Mouse (Mus musculus) embryonic facial prominence, embryonic 11.5 days (tissue): ENCODE measurements around the gene 4933427D14Rik. TPM values are rescaled to one million over a fixed set of nuclear protein-coding genes. Genes with fewer than 3 reads are reported as not detected.

Experiments
- ATAC-seq: fragments of 200-750 bp; cut with Nextera tagmentation; replicated peaks from 2 replicates; pipeline ENCODE4 v1.8.0; 2017; ENCODE audit warnings: low read depth; ENCODE audit not compliant: insufficient number of reproducible peaks, low FRiP score, low TSS enrichment
- DNase-seq: peaks from one replicate; pipeline ENCODE4 v3.0.0-alpha.2; 2015; ENCODE audit warnings: low spot score
- H3K27ac ChIP-seq: fragments of 300-500 bp; sonication (generic); replicated peaks from 2 replicates; pipeline ENCODE4 v1.5.1; 2014; ENCODE audit warnings: mild to moderate bottlenecking, low read depth, low read length, control low read depth
- H3K27me3 ChIP-seq: fragments of 300-500 bp; sonication (generic); 2 replicates; pipeline ENCODE4 v1.6.1; 2014; ENCODE audit warnings: mild to moderate bottlenecking, low read length, moderate library complexity, mixed read lengths; ENCODE audit not compliant: control insufficient read depth, insufficient read depth
- H3K36me3 ChIP-seq: fragments of 300-500 bp; sonication (generic); replicated peaks from 2 replicates; pipeline ENCODE4 v1.6.1; 2014; ENCODE audit warnings: low read depth, mild to moderate bottlenecking, low read length, moderate library complexity, mixed read lengths; ENCODE audit not compliant: control insufficient read depth, insufficient read depth
- H3K4me1 ChIP-seq: fragments of 300-500 bp; sonication (generic); 2 replicates; pipeline ENCODE4 v1.6.1; 2014; ENCODE audit warnings: low read length, mixed read lengths; ENCODE audit not compliant: control insufficient read depth, insufficient read depth
- H3K4me2 ChIP-seq: fragments of 300-500 bp; sonication (generic); 2 replicates; pipeline ENCODE4 v1.6.1; 2014; ENCODE audit warnings: low read depth, mild to moderate bottlenecking, control low read depth, low read length, moderate library complexity
- H3K4me3 ChIP-seq: fragments of 300-500 bp; sonication (generic); 2 replicates; pipeline ENCODE4 v1.5.1; 2014; ENCODE audit warnings: low read depth, low read length, control low read depth
- H3K9ac ChIP-seq: fragments of 300-500 bp; sonication (generic); replicated peaks from 2 replicates; pipeline ENCODE4 v1.6.1; 2014; ENCODE audit warnings: mild to moderate bottlenecking, control low read depth, low read length
- H3K9me3 ChIP-seq: fragments of 300-500 bp; sonication (generic); replicated peaks from 2 replicates; pipeline ENCODE4 v1.6.1; 2016; ENCODE audit warnings: mild to moderate bottlenecking, low read length, inconsistent platforms, mixed read lengths; ENCODE audit not compliant: control insufficient read depth
- WGBS: fragments of 180-500 bp; shearing (Covaris S2); extraction: QIAGEN DNeasy Blood & Tissue Kit; methylation state at CpG from one replicate; pipeline ENCODE4 v1.1.7; 2014; 5-methylcytosine and 5-hydroxymethylcytosine counted together
- polyA plus RNA-seq: library from polyadenylated mRNA; unstranded; fragments of >200 nt; fragmentation: Nextera tagmentation; extraction: Ambion mirVana; gene quantifications from 2 replicates; pipeline ENCODE4 v1.2.1, GENCODE M21; 2014

The 4933427D14Rik gene
- polyA plus RNA-seq, 1 experiment from 2014 or later = 14.9 TPM

DNA sequence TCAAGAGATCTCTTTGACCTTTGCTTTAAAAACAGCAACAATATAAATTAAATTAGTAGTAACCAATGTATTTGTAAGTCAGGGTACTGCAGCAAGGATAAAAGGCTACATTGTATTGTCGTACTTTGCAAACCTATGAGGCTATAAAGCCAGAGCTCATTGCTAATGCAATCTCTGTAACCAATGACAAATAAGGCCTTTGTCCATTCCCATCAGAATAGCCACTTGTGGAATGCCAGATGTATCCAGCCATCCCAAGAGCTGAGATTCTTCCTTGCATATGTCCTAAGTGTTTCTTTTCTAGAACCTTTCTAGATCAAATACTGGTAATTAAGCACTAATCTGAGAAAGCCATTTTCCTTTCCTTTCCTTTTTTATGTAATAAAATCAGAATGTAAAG is 16.4 kb downstream of the 4933427D14Rik start:
- no peak for ATAC-seq
- no peak for DNase-seq
- no peaks in the 10 kb centered on the region; the same call in 1 of the 2 replicates for H3K36me3 ChIP-seq
- H3K27ac ChIP-seq = no peak overlapping the region
- H3K4me2 ChIP-seq = no peak overlapping the region
- H3K9ac ChIP-seq = no peak overlapping the region
- no peak overlapping the region for H3K4me3 ChIP-seq
- no peaks in the 10 kb centered on the region for H3K9me3 ChIP-seq
- no peaks in the 10 kb centered on the region for H3K27me3 ChIP-seq
- 72% methylated on average over 1 of the region's 1 CpGs for WGBS
- H3K4me1 ChIP-seq = no peaks in the 10 kb centered on the region

DNA sequence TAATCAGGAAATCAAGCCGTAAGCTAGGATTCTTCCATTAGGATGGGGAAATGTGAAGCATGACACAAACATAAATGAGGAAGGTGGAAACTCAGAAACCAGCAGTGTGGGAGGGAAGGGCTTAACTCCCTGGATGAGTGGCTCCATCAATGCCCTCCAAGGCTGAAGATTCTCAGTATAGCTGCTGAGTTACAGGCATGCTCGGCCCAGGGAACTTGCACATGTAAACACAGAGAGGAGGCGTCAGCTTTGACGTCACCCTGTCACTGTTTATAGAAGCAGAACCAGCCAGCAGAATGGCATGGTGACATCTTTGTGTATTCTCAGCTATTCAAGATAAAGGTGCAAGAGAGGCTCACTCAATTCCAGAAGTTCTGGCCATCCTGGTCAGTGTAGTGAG is 23.0 kb downstream of the 4933427D14Rik start:
- no peaks in the 10 kb centered on the region for H3K4me1 ChIP-seq
- H3K27ac ChIP-seq = no peak overlapping the region
- no peaks in the 10 kb centered on the region; the same call in 1 of the 2 replicates for H3K36me3 ChIP-seq
- no peak overlapping the region for H3K9ac ChIP-seq
- WGBS = 85% methylated on average over 4 of the region's 4 CpGs
- H3K27me3 ChIP-seq = no peaks in the 10 kb centered on the region
- no peak for ATAC-seq
- no peak overlapping the region for H3K4me2 ChIP-seq
- H3K9me3 ChIP-seq = no peaks in the 10 kb centered on the region
- no peak for DNase-seq
- H3K4me3 ChIP-seq = no peak overlapping the region

DNA sequence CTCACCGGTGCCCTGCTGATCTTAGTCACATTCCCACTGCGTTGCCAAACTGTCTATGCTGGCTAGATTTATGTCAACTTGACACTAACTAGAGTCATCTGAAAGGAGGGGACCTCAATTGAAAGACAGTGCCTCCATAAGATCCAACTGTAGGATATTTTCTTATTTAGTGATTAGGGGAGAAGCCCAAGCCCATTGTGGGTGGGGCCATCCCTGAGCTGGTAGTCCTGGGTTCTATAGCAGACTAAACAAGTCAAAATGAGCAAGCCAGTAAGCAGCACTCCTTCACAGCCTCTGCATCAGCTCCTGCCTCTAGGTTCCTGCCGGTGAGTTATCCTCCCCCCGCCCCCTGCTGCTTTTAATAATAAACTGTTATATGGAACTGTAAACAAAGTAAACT is 26.1 kb downstream of the 4933427D14Rik start:
- no peak for DNase-seq
- Histone ChIP-seq H3K4me1 (no peaks in the 10 kb centered on the region), H3K27ac (no peak overlapping the region), H3K27me3 (no peaks in the 10 kb centered on the region), H3K9ac (no peak overlapping the region), H3K4me2 (no peak overlapping the region), H3K4me3 (no peak overlapping the region), H3K36me3 (no peaks in the 10 kb centered on the region), H3K9me3 (no peaks in the 10 kb centered on the region)
- ATAC-seq = no peak
- 93% methylated on average over 4 of the region's 4 CpGs for WGBS

DNA sequence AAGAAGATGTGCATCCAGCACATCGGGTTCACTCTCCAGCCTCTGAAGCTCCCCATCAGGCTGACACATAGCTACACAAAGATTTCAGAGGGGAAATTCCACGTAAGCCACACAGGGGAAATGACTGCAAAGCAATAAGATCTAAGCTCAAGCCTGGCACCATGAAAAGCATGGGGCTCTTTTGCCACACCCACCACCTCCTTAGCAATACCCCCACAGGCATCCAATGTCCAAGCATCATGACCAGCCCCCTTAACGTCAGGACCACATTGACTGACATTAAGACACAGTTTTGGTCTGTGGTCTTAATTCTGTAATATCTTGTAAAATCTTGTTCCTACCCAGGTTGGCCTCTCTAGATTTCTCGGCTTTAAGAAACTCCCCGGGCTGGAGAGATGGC is 26.7 kb downstream of the 4933427D14Rik start:
- WGBS = 89% methylated on average over 5 of the region's 5 CpGs

DNA sequence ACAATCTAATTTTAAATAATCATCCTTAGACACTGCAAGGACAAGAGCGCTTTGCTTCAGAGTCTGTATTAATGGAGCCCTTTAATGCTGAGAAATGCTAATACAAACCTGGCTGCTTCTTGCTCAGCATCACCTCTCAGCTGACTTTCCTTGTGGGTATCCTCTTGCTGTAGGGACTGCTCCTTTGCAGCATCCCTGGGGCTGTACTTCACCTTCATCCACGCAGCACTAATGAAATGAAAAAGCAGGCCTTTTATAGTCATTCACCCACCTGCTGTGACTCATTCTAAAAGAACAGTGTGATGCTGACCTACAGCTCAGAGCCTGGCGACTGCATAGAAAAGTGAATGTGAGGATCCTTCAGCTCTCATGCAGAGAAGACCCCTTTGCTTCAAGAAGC is 30.7 kb downstream of the 4933427D14Rik start:
- WGBS = 50% methylated on average over 3 of the region's 3 CpGs
- DNase-seq = no peak
- Histone ChIP-seq H3K9ac (no peak overlapping the region), H3K4me2 (no peak overlapping the region), H3K4me3 (no peak overlapping the region), H3K36me3 (no peaks in the 10 kb centered on the region; the same call in 1 of the 2 replicates), H3K4me1 (no peaks in the 10 kb centered on the region), H3K9me3 (no peaks in the 10 kb centered on the region), H3K27ac (no peak overlapping the region), H3K27me3 (no peaks in the 10 kb centered on the region)
- ATAC-seq = no peak

More for the DNA sequence above, 26.7 kb downstream of the 4933427D14Rik start:
- Histone ChIP-seq H3K4me3 (no peak overlapping the region), H3K9me3 (no peaks in the 10 kb centered on the region), H3K36me3 (no peaks in the 10 kb centered on the region), H3K4me2 (no peak overlapping the region), H3K27me3 (no peaks in the 10 kb centered on the region), H3K27ac (no peak overlapping the region), H3K4me1 (no peaks in the 10 kb centered on the region), H3K9ac (no peak overlapping the region)
- no peak for DNase-seq
- no peak for ATAC-seq

DNA sequence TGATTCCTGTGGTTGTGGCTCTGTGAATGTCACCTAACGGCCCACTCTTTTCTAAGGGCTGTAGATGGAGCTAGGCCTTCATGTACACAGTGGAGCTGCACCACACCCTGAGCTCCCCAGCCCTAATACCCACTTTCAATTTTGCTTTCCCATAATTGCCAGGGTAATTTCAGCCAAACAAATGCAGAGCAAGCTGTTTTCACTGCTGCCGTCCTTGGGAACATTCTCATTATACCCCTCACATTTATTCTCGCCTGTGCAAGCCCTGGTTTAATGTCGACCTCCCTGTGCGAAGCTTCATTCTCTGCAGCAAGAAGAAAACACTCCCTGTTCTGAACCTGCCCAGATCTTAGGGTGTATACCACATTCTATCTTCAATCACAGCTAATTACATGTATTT is 31.3 kb downstream of the 4933427D14Rik start:
- H3K9ac ChIP-seq = no peak overlapping the region
- WGBS = 81% methylated on average over 5 of the region's 5 CpGs
- no peaks in the 10 kb centered on the region for H3K27me3 ChIP-seq
- H3K36me3 ChIP-seq = no peaks in the 10 kb centered on the region; the same call in 1 of the 2 replicates
- no peak overlapping the region for H3K27ac ChIP-seq
- no peaks in the 10 kb centered on the region for H3K4me1 ChIP-seq
- no peaks in the 10 kb centered on the region for H3K9me3 ChIP-seq
- H3K4me2 ChIP-seq = no peak overlapping the region
- DNase-seq (no peak), ATAC-seq (no peak)
- H3K4me3 ChIP-seq = no peak overlapping the region

DNA sequence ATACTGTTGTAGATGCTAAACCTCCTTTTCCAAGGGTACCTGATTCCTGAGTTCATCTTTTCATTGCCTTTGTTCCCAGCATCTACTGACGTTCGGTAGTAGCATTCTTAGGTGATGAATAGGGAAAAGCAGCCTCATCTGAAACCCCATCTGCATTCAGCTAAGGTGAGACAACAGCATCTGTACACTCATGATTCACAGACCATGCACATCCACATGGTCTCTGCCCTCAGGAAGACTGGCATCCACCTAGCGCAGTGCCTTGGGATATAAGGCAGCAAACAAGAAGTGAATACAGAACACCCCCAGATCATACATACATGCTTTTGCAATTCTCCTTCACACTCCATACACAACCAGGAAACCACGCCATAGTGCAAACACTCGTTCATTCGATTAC is 32.5 kb downstream of the 4933427D14Rik start:
- Histone ChIP-seq H3K4me1 (no peaks in the 10 kb centered on the region), H3K27me3 (no peaks in the 10 kb centered on the region), H3K4me2 (no peak overlapping the region), H3K9ac (no peak overlapping the region), H3K27ac (no peak overlapping the region), H3K9me3 (no peaks in the 10 kb centered on the region), H3K4me3 (no peak overlapping the region), H3K36me3 (no peaks in the 10 kb centered on the region; the same call in 1 of the 2 replicates)
- no peak for ATAC-seq
- 93% methylated on average over 6 of the region's 6 CpGs for WGBS
- no peak for DNase-seq

DNA sequence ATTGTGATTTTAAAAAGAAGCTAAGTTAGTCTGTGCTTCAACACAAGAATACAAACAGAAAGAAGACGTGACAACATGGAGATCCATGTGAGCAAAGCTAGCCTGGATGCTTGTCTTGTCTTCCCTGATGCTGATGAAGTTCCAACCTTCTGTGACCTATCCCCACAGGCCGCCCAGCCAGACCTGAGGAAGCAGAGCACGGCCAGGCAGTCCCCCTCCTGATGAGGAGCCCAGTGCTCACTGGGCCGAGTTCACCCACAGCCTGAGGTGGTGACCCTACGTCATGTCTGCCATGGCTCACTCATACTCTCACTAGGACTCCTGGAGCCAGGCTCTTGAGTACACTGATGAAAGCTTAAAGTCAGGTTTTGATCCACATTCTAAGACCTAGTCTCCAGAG is 33.8 kb downstream of the 4933427D14Rik start:
- 88% methylated on average over 5 of the region's 5 CpGs for WGBS
- DNase-seq (no peak), ATAC-seq (no peak)
- Histone ChIP-seq H3K27me3 (no peaks in the 10 kb centered on the region), H3K9ac (no peak overlapping the region), H3K4me3 (no peak overlapping the region), H3K27ac (no peak overlapping the region), H3K4me2 (no peak overlapping the region), H3K36me3 (no peaks in the 10 kb centered on the region; the same call in 1 of the 2 replicates), H3K4me1 (no peaks in the 10 kb centered on the region), H3K9me3 (no peaks in the 10 kb centered on the region)
